Mouse (Mus musculus) cortical plate, adult 2 months (tissue): Measurements from ENCODE around the gene Med25.
A peak's percentile ranks its signal among the peaks of the same experiment; 100 is the strongest.

Experiments
- CTCF ChIP-seq: fragments of 200-500 bp; IDR thresholded peaks from 2 replicates; pipeline ENCODE4 v1.5.1; 2011; ENCODE audit warnings: mild to moderate bottlenecking, control low read depth, low read length; ENCODE audit not compliant: insufficient read depth; ENCODE audit errors: extremely low read depth
- POLR2A ChIP-seq: fragments of 200-500 bp; IDR thresholded peaks from 2 replicates; pipeline ENCODE4 v1.6.1; 2011; ENCODE audit warnings: mild to moderate bottlenecking, low read length, control low read depth; ENCODE audit not compliant: insufficient read depth; ENCODE audit errors: extremely low read depth

- TF ChIP-seq POLR2A (peak; percentile 32; the same call in 1 of the 2 replicates), CTCF (no peak)
Observed at GRCm38 (mm10) chr7:44901230-44901722, 8.8 kb upstream of the Med25 start.
